Mouse (Mus musculus): ENCODE measurements around the gene Kcnk1. TPM values are rescaled to one million over a fixed set of nuclear protein-coding genes. Genes with fewer than 3 reads are reported as not detected.

Gene Kcnk1
- polyA plus RNA-seq, 1 experiment from 2014 or later: 8.7 TPM

- Histone ChIP-seq H3K9me3 (no peaks in the 10 kb centered on the region), H3K36me3 (no peaks in the 10 kb centered on the region), H3K27me3 (ENCODE audit: insufficient read depth, poor library complexity, severe bottlenecking) (no peaks in the 10 kb centered on the region), H3K4me3 (no peak overlapping the region), H3K4me1 (no peaks in the 10 kb centered on the region), H3K27ac (no peak overlapping the region)
- WGBS: 61% methylated on average over 6 of the region's 6 CpGs
- no peak for DNase-seq (ENCODE audit: low spot score)
Observed at GRCm38 (mm10) chr8:126028941-126029340, 34.0 kb downstream of the Kcnk1 start.

GRCm38 (mm10) chr8:126032776-126033175 lies 37.8 kb downstream of the Kcnk1 start:
- Histone ChIP-seq H3K9me3 (no peaks in the 10 kb centered on the region), H3K4me1 (no peaks in the 10 kb centered on the region), H3K4me3 (no peak overlapping the region), H3K27me3 (ENCODE audit: insufficient read depth, poor library complexity, severe bottlenecking) (no peaks in the 10 kb centered on the region), H3K27ac (no peak overlapping the region), H3K36me3 (no peaks in the 10 kb centered on the region)
- no peak for DNase-seq (ENCODE audit: low spot score)
- 74% methylated on average over 6 of the region's 6 CpGs for WGBS

GRCm38 (mm10) chr8:126035046-126035445 lies 40.1 kb downstream of the Kcnk1 start:
- 90% methylated on average over 4 of the region's 4 CpGs for WGBS
- DNase-seq (ENCODE audit: low spot score): no peak
- no peaks in the 10 kb centered on the region for H3K36me3 ChIP-seq
- H3K4me3 ChIP-seq: no peak overlapping the region
- H3K27me3 ChIP-seq (ENCODE audit: insufficient read depth, poor library complexity, severe bottlenecking): no peaks in the 10 kb centered on the region
- H3K27ac ChIP-seq: no peak overlapping the region
- H3K4me1 ChIP-seq: no peaks in the 10 kb centered on the region
- no peaks in the 10 kb centered on the region for H3K9me3 ChIP-seq

- no peaks in the 10 kb centered on the region for H3K36me3 ChIP-seq
Observed at GRCm38 (mm10) chr8:126036340-126036739, 41.4 kb downstream of the Kcnk1 start.

GRCm38 (mm10) chr8:126045751-126046150 lies 50.8 kb downstream of the Kcnk1 start:
- Histone ChIP-seq H3K27ac (no peak overlapping the region), H3K36me3 (no peaks in the 10 kb centered on the region), H3K9me3 (no peaks in the 10 kb centered on the region), H3K27me3 (ENCODE audit: insufficient read depth, poor library complexity, severe bottlenecking) (no peaks in the 10 kb centered on the region), H3K4me3 (no peak overlapping the region), H3K4me1 (no peaks in the 10 kb centered on the region)
- 85% methylated on average over 4 of the region's 4 CpGs for WGBS
- DNase-seq (ENCODE audit: low spot score): no peak

More at GRCm38 (mm10) chr8:126036340-126036739, 41.4 kb downstream of the Kcnk1 start:
- WGBS: 78% methylated on average over 5 of the region's 5 CpGs
- H3K9me3 ChIP-seq: no peaks in the 10 kb centered on the region
- H3K4me1 ChIP-seq: no peaks in the 10 kb centered on the region
- no peak overlapping the region for H3K4me3 ChIP-seq
- DNase-seq (ENCODE audit: low spot score): no peak
- H3K27me3 ChIP-seq (ENCODE audit: insufficient read depth, poor library complexity, severe bottlenecking): no peaks in the 10 kb centered on the region
- no peak overlapping the region for H3K27ac ChIP-seq

- WGBS: 79% methylated on average over 4 of the region's 4 CpGs
- Histone ChIP-seq H3K4me1 (no peaks in the 10 kb centered on the region), H3K9me3 (no peaks in the 10 kb centered on the region), H3K27me3 (ENCODE audit: insufficient read depth, poor library complexity, severe bottlenecking) (no peaks in the 10 kb centered on the region), H3K27ac (no peak overlapping the region), H3K36me3 (no peaks in the 10 kb centered on the region), H3K4me3 (no peak overlapping the region)
- DNase-seq (ENCODE audit: low spot score): no peak
Observed at GRCm38 (mm10) chr8:126053911-126054310, 58.9 kb downstream of the Kcnk1 start.

- Histone ChIP-seq H3K9me3 (no peaks in the 10 kb centered on the region), H3K27me3 (ENCODE audit: insufficient read depth, poor library complexity, severe bottlenecking) (no peaks in the 10 kb centered on the region), H3K36me3 (no peaks in the 10 kb centered on the region), H3K4me3 (no peak overlapping the region), H3K4me1 (no peaks in the 10 kb centered on the region), H3K27ac (no peak overlapping the region)
- WGBS: 76% methylated on average over 4 of the region's 4 CpGs
- no peak for DNase-seq (ENCODE audit: low spot score)
Observed at GRCm38 (mm10) chr8:126058876-126059275, 63.9 kb downstream of the Kcnk1 start.

GRCm38 (mm10) chr8:126062844-126063243 lies 67.9 kb downstream of the Kcnk1 start:
- Histone ChIP-seq H3K27me3 (ENCODE audit: insufficient read depth, poor library complexity, severe bottlenecking) (no peaks in the 10 kb centered on the region), H3K4me1 (no peaks in the 10 kb centered on the region), H3K27ac (no peak overlapping the region), H3K4me3 (no peak overlapping the region), H3K36me3 (no peaks in the 10 kb centered on the region), H3K9me3 (no peaks in the 10 kb centered on the region)
- DNase-seq (ENCODE audit: low spot score): no peak
- WGBS: 68% methylated on average over 10 of the region's 10 CpGs

GRCm38 (mm10) chr8:126063832-126064409 lies 69.0 kb downstream of the Kcnk1 start:
- Histone ChIP-seq H3K27me3 (ENCODE audit: insufficient read depth, poor library complexity, severe bottlenecking) (no peaks in the 10 kb centered on the region), H3K36me3 (no peaks in the 10 kb centered on the region), H3K4me3 (no peak overlapping the region), H3K4me1 (no peaks in the 10 kb centered on the region), H3K27ac (no peak overlapping the region), H3K9me3 (no peaks in the 10 kb centered on the region)
- WGBS: 86% methylated on average over 9 of the region's 9 CpGs
- no peak for DNase-seq (ENCODE audit: low spot score)

GRCm38 (mm10) chr8:126064587-126065145 lies 69.7 kb downstream of the Kcnk1 start:
- DNase-seq (ENCODE audit: low spot score): no peak
- Histone ChIP-seq H3K36me3 (no peaks in the 10 kb centered on the region), H3K4me3 (no peak overlapping the region), H3K4me1 (no peaks in the 10 kb centered on the region), H3K27me3 (ENCODE audit: insufficient read depth, poor library complexity, severe bottlenecking) (no peaks in the 10 kb centered on the region), H3K27ac (no peak overlapping the region), H3K9me3 (no peaks in the 10 kb centered on the region)
- 70% methylated on average over 8 of the region's 8 CpGs for WGBS

- WGBS: 72% methylated on average over 6 of the region's 6 CpGs
- H3K4me1 ChIP-seq: no peaks in the 10 kb centered on the region
- no peaks in the 10 kb centered on the region for H3K9me3 ChIP-seq
- H3K36me3 ChIP-seq: no peaks in the 10 kb centered on the region
- no peak overlapping the region for H3K27ac ChIP-seq
- no peaks in the 10 kb centered on the region for H3K27me3 ChIP-seq (ENCODE audit: insufficient read depth, poor library complexity, severe bottlenecking)
- H3K4me3 ChIP-seq: no peak overlapping the region
- no peak for DNase-seq (ENCODE audit: low spot score)
Observed at GRCm38 (mm10) chr8:126067306-126067705, 72.3 kb downstream of the Kcnk1 start.

GRCm38 (mm10) chr8:126068136-126068535 lies 73.2 kb downstream of the Kcnk1 start:
- H3K9me3 ChIP-seq: no peaks in the 10 kb centered on the region
- no peak for DNase-seq (ENCODE audit: low spot score)
- H3K4me3 ChIP-seq: no peak overlapping the region
- no peaks in the 10 kb centered on the region for H3K36me3 ChIP-seq
- no peak overlapping the region for H3K27ac ChIP-seq
- no peaks in the 10 kb centered on the region; the same call in 1 of the 2 replicates for H3K27me3 ChIP-seq (ENCODE audit: insufficient read depth, poor library complexity, severe bottlenecking)
- no peaks in the 10 kb centered on the region for H3K4me1 ChIP-seq
- 78% methylated on average over 6 of the region's 6 CpGs for WGBS

GRCm38 (mm10) chr8:126072678-126073077 lies 77.7 kb downstream of the Kcnk1 start:
- no peaks in the 10 kb centered on the region; the same call in 1 of the 2 replicates for H3K27me3 ChIP-seq (ENCODE audit: insufficient read depth, poor library complexity, severe bottlenecking)
- H3K9me3 ChIP-seq: no peaks in the 10 kb centered on the region
- no peaks in the 10 kb centered on the region for H3K36me3 ChIP-seq
- H3K4me1 ChIP-seq: no peaks in the 10 kb centered on the region
- H3K27ac ChIP-seq: no peak overlapping the region
- H3K4me3 ChIP-seq: no peak overlapping the region
- DNase-seq (ENCODE audit: low spot score): no peak
- WGBS: 84% methylated on average over 5 of the region's 5 CpGs

Measured in heart, embryonic 10.5 days (tissue).